Mouse (Mus musculus): ENCODE data around the gene Map6d1. TPM values are rescaled to one million over a fixed set of nuclear protein-coding genes. Genes with fewer than 3 reads are reported as not detected.

The Map6d1 gene
- total RNA-seq (2021) = 10 to 100 TPM in 1 of 2 experiments, under 1 TPM in 1; 0.19 to 10.9 TPM
- long read RNA-seq, experiment 1 = 0 reads
- long read RNA-seq, experiment 2, partial matches to known transcripts = 0 of 2 reads
- long read RNA-seq, experiment 2, other reads (novel, unspliced or antisense) = 2 of 2 reads

DNA sequence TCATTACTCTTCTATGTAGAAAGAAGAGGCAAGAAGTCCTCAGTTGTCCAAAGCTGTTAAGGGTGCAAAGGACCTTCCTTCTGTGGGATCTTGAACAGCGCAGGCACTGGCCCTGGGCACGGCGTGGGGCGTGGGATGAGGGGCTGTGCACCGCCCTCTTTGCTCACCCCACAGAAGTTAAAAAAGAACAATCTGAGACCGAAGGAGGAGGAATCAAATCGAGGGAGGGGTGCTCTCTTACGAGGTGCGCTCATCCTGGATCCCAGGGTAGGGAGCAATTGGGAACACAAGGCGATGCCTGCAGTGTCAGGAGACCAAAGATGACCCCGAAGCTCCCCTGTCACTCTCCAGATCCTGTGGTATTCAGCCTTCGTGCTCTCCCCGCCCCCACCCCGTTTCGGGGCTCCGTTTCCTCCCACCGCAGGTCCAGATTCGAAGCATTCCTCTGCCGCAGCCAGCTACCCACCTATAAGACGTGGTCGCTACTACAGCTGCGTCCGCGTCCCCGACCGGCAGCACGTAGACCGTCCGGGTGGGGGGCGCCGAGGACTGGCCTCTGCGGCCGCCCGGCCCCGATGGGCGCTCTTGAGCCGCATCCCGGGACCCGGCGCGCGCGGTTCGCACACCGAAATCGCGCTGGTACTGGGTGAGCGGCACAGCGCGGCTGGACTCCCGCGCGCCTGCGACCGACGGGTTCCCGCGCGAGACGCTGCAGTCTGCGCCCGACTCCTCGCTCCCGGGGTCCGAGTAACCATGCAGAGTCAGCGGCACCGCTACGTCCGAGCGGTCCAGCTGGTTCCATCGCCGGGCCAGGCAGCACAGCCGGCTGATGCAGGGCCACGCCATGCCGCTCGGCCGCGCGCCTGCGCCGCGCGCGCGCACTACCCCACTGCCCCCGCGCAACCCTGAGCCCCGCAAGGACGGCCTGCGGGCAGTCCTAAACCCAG, at the start of gene Map6d1:
TSS of gene Map6d1 (minus strand) at position 891 of the 947 bp plus-strand sequence.
- peak; percentile 40 to 68 for DNase-seq (ENCODE audit: low spot score in 2 of 2)

DNA sequence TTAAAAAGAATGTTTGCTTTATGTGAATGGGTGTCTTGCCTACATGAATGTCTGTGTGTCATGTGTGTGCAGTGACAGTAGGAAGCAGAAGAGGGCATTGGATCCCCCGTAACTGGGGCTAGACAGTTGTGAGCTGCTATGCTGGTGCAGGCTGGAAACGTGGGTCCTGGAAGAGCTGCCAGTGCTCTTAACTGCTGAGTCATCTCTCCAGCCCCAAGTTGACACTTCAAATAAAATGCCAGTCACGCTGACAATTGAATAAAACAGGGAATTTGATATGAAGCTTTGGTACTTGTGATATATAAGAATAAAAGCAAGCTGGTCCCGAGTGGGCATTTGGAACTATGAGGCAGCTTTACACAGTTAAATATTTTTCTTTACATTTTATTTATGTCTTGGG, 39.1 kb upstream of the Map6d1 start:
- DNase-seq (ENCODE audit: low spot score in 2 of 2) = no peak

DNA sequence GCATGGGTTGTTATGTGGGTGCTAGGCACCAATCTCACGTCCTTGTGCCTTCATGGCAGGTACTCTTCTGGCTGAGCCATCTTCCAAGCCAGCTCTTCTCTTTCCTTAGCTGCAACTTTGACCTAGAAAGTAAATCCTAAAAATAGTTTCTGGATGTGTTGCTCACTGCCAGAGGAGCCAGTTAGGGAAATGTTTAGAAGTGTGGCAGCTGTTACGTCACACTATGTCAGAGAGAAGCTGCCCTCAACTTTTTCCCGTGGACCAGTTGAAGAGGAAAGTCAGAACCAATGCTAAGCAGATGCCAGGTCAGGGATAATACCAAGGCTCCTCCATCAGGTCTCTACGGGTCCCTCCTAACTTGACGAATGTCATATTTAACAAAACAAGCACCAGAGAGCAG, 38.2 kb upstream of the Map6d1 start:
- no peak for DNase-seq (ENCODE audit: low spot score in 2 of 2)

DNA sequence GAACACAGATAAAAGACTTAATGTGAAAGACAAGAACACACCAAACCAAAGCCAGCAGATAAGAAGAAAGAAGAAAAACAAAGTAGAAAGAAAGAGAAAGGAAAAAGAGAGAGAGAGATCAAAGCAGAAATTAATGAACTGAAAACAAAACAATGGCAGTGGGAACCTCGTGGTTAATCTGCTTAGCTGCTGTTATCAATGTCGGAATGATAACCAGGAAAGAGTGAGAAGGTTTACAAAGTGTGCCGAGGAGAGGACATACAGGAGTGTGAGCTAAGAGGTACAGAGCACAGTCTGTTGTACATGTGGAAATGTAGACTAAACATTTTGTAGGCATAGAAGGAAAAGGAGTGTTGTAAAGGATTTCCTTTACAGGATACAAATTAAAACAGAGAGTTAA, 31.8 kb upstream of the Map6d1 start:
- DNase-seq (ENCODE audit: low spot score in 2 of 2) = no peak

DNA sequence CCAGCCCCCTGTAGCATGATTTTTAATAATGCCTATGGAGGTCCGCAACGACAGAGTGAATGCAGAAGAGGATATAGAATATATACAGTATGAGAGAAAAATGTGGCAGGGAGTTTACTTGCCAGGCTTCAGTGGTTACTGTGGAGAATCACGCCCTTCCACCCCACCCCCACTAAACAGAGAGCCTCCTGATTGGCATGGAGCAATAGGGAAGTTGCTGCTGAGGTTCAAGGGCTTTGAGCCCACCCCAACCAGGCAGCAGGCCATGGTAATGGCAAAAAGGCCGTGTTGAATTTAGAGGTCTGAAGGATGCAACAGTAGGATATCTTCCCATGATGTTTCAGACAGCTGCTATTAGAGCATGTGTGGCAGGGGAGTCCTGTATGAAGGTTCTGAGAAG, 30.2 kb upstream of the Map6d1 start:
- no peak for DNase-seq (ENCODE audit: low spot score in 2 of 2)

DNA sequence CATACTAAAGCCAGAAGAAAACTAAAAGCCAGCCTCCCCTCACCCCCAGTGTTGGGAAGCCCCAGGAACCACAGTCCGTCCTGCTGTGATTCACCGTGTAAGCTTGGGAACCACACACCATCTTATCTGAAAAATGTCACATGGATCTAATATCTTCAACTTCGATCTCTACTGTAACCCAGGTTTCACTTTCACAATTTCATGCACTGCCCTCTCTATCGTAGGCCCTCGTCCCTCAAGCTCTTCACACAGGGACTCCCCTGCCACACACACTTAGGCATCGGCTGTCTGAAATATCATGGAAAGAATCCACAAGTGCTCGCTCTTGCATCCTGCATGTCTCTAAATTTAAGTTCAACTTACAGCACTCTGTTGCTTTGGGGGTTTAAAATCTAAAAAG, 23.9 kb upstream of the Map6d1 start:
- no peak for DNase-seq (ENCODE audit: low spot score in 2 of 2)

DNA sequence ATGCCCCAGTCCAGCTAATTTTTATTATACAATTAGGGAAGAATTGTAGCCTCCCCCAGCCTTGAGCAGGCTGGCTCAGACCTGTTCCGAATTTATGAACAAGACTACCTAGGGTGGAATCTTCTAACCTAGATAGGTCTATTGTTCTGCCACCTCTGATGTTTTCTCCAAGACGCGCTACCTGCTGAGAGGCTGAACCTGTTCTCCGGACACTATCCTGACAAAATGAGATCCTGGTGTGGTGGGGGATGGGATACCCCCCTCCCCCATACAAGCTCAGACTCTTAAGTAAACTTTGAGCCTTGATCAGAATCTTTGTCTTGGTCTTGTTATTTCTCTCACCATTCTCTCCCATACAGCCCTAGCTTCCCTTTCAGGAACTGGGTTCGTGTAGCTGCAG, 16.8 kb upstream of the Map6d1 start:
- no peak for DNase-seq (ENCODE audit: low spot score in 2 of 2)

DNA sequence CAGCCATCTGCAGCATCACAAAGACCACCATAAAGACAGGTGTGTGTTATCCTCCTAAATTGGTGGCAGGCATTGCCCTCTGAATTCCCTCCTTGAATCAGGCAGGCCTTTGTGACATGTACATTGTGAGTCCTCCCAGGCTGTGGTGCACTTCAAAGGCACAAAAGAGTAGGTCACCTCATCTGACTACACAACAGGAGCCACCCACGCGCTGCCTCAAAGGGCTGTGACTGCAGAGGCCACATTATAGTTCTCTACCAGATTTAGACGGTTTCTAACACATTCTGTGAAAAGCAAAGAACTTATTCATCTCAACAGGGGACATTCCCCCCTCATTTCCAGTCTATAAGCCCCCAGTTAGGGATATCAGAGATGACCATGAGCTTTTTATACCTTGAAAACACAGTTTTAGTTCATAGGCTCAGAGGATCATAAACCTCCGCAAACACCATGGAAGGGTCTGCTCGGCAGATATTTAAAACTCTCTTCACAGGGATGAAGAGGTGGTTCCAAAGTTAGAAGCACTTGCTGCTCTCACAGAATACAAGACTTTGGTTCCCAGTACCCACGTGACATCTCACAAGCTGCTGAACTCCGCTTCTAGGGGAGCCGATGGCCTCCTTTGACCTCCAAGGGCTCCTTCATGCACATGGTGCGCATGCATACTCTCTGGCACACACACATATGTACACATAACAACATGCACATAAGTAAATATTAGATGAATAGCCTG, 7.5 kb upstream of the Map6d1 start:
- no peak for DNase-seq (ENCODE audit: low spot score in 2 of 2)

DNA sequence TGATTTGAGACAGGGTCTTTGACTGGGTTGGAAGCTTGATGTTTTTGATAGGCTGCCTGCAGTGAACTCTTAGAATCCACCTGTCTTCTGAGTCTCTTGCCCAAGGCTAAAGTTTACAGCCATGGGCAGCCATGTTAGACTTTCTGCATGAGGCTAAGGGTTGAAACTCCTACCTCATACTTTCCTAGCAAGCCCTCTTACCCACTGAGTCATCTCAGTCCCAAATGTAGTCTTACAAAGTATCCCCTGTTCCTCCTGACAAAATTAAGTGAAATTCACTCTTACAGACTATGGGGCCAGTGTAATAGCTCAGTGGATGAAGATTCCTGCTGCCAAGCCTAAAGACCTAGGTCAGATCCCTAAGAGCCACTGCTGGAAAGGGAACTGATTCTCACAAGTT, 5.9 kb upstream of the Map6d1 start:
- no peak for DNase-seq (ENCODE audit: low spot score in 2 of 2)

DNA sequence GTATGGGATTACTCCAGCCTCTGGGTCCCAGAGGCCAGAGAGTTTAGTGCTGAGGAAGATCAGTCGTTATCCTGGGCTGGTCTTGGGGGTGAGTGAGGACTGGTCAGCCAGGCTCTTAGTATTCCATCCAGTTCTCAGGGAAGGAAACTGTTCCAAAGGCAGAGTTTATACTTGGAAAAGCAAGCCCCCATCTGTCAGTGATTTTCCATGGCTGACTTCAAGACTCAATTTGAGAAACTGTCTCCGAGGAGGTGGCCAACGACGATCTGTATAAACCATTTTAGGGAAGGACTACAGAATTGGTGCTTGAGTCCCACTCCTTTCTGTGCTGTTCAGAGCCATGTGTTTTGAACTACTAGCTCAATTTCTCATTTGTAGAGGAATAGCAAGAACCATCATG, 2.5 kb downstream of the Map6d1 start:
- DNase-seq (ENCODE audit: low spot score in 2 of 2) = no peak

DNA sequence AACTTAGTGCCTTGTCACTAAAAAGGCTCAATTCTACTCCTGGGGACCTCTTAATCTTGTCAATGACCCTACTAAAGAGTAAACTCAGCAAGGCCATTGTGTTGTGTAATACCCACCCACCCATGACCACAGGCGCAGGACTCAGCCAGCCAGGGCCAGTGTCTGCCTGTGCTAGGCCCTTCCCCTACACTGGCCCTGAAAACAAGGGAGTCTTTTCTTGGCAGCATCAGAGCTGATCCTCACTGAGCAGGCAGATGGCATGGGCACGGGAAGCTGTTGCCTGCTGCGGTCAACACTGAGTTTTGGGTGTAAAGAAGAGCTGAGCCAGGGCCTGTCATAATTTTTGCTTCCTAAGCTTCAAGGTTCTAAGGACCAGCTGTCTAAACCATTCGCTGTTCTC, 3.7 kb downstream of the Map6d1 start:
- peak in 1 of 2 experiments; percentile 27 for DNase-seq (ENCODE audit: low spot score in 2 of 2)

DNA sequence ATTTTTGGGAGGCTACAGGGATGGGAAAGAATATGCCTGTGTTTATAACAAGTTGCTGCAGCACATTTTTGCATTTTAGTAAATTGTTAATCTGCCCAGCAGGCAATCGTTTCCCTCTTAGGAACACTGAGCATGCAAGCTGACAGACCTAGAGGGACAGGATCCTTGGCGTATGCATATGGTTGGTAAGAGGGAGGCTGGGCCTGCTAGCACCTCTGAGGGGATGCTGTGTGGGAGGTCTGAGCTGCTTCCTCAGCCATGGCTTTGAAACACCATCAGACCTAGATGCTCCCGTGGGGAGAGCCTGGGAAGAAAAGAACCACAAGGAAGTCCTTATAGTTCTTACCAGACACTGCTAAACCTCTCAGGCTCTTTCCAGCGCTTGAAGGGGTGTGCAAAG, 6.8 kb downstream of the Map6d1 start:
- no peak for DNase-seq (ENCODE audit: low spot score in 2 of 2)

DNA sequence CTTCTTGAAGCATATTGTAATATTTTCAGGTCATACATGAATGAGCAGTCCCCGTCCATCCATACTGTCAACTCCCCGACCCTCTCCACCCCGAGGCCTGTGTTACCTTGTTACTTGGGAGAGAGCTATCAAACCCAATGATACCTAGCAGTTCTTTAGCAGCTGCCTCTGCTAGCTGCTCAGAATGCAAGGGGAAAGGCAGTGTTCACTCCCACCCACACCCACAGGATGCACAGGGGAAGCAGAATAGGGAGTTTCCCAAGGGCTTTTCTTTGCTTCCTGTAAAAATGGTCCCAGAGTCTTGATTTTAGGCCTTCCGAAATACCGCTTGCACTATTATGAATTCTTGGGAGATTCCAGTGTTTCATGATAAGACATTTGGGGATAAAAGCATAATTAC, 13.0 kb downstream of the Map6d1 start:
- DNase-seq (ENCODE audit: low spot score in 2 of 2) = no peak

DNA sequence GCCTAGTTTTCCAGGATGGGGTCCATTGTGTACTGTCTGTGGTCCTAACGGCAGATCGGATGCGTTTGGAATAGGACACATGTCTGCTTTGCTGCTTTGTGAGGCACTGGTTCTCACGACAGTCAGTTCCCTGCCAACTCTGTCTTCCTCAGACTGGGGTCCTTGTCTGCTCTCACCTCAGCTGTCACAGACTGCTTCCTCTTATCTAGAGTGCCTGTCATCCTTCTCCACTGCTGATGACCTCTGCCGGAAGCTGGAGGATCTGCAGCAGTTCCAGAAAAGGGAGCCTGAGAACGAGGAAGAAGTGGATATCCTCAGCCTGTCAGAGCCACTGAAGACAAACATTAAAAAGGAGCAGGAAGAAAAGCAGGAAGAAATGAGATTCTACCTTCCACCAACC, 13.7 kb downstream of the Map6d1 start:
- DNase-seq (ENCODE audit: low spot score in 2 of 2) = no peak

DNA sequence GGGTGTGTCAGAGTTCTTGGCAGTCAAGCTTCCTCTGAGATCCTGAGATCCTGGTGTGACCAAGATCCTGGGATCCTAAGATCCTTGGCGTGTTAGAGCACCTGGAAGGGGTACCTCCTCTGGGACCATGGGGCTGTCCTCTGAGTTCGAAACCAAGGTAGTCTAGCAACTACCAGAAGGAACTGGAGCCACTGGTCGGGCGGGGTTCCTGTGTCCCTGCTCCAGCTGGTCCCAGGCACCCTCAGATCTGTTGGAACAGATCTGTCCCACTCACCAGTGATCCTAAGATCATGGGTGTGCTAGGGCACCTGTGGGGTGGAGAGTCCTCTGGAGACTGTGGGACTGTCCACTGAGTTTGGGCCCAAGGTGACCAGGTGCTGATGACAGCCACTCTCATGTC, 14.5 kb downstream of the Map6d1 start:
- no peak for DNase-seq (ENCODE audit: low spot score in 2 of 2)

DNA sequence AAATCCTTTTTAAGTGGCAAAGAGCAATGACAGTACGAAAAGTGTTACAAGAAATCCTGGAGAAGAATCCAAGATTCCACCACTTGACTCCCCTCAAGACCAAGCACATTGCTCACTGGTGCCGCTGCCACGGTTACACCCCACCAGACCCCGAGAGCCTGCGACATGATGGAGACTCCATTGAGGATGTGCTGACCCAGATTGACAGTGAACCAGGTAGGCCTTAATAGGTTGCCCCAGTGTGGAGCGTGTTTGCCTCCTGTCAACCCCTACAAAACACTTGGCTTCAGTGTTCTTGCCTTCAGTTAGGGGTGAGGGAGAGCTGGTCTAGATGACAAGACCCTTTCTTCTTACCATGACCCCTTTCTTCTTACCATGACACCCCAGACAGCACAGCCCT, 18.4 kb downstream of the Map6d1 start:
- no peak for DNase-seq (ENCODE audit: low spot score in 2 of 2)

DNA sequence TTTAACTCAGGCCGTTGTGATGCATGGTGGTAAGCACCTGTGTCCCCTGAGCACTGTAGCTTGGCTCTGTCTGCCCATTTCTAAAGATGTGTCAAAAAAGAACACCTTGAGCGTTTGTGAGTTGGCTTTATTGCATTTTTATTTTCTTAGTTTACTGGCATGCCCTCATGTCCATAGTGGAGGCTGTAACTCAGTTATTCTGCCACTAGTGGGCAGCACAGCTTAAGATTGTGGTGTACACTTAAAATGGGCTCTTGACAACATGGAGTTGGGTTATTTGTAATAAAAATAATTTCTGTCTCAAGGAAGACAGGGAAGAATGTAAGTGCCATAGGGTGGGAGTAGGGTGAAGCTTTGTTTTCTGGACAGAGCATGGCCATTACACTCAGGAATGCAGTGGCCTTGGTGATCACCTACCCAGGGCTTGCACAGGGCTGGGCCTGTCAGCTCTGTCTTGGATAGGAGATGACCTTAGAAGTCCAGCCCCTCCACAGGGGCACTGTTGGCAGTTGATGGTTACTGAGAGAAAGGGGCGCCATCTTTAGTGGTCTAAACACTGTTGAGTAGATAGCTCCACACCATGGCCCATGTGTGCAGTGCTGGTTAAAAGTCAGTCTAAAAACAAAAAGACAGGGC, 27.4 kb downstream of the Map6d1 start:
- peak; percentile 36 to 42 for DNase-seq (ENCODE audit: low spot score in 2 of 2)

DNA sequence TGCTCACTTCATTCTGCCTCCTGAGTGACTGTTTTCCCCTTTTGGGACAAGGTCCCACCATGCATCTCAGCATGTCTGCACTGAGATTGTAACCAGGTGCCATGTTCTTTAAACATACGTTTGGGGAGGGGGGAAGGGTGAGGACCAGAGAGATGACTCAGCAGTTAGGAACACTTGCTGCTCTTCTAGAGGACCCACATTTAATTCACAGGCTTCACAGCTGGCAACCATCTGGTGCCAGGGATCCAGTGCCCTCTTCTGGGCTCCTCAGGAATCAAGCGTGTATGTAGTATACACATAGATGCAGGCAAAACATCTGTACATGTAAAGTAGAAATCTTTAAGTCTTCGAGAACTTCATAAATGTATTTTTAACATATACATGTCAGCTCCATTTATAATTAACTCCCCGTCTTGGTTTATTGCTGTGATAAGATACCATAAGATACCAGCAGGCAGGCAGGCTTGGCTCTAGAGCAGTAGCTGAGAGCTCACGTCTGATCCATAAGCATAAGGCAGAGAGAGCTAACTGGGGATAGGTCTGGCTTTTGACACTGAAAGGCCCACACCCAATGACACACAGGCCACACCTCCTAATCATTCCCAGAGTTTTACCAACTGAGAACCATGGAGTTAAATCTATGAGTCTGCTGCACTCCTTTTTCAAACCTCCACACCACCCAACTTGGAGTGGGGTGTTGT, 41.5 kb downstream of the Map6d1 start:
- DNase-seq (ENCODE audit: low spot score in 2 of 2) = no peak

DNA sequence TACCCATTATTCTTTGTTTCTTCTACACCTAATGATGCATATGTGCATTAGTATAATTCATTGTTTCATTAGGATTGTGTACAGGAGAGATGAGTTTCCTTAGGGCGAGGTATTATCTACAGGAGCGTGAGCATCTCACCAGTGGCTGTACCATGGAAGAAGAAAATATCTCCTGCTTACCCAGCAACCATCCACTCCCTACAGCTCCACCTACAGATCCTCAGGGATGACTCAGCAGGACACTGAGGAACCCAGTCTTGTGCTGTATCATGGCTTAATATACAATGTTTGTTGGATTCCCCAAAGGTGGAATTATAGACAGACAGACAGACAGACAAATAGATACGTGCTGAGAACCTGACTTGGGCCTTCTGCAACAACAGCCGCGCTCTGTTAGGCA, 44.2 kb downstream of the Map6d1 start:
- no peak for DNase-seq (ENCODE audit: low spot score in 2 of 2)

DNA sequence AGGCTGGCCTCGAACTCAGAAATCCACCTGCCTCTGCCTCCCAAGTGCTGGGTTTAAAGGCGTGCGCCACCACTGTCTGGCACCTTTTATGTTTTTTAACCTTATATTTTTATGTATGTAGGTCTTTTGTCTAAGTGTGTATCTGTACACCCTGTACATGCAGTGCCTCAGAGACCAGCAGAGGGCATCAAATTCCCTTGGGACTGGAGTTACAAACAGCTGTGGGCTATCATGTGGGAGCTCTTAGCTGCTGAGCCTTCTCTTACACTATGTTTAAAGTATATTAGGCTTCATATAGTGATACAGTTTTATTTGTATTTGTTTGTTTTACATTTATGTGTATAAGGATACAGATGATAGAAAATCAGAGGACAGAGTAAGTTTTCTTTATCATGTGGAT, 45.6 kb downstream of the Map6d1 start:
- DNase-seq (ENCODE audit: low spot score in 2 of 2) = no peak

DNA sequence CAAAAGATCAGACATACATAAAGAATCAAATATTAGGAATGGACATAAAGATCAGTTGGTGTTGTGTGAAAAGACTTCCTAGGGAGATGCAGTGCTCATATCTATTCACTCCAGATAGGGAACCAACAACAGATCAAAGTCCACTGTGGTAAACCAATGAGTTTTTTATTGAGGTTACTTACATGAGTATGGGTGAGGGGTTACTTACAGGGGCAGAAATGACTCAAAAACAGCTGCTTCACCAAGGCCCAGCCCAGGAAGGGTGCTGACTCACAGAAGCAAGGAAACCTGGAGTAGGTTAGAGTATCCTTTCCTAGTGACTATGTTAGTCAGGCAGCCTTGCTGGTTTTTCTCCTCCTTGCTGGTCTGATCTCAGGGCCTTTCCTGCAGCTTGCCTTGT, 49.1 kb downstream of the Map6d1 start:
- no peak for DNase-seq (ENCODE audit: low spot score in 2 of 2)

Measured in adrenal gland, adult 18-20 months (tissue).